Mouse (Mus musculus) mesoderm, embryonic 11.5 days (tissue): ENCODE measurements around the gene Mlycd.
A peak's percentile ranks its signal among the peaks of the same experiment; 100 is the strongest.

Experiments used
- DNase-seq: peaks from one replicate; pipeline ENCODE4 v3.0.0-alpha.2; 2012; ENCODE audit warnings: low read depth, low spot score

Gene Mlycd

DNA sequence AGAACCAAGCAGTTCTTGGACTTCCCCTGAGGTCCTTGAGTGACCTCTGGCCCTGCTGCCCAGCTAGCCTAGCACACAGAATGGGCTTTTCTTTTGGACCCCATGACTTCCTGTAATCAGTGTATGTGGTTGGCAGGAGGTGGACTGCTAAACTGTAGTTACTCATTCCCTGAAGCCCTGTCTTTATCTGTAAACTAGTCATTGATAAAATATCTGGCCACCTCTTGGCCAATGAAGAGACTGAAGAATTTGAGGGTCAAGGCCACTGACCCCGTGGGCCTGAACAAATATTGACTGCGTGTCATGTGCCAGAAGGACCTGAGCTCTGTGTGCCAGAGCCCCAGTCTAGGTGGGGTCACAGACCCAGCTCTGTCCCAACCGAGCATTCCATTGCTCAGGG, 37.7 kb downstream of the Mlycd start:
- DNase-seq, result no peak

DNA sequence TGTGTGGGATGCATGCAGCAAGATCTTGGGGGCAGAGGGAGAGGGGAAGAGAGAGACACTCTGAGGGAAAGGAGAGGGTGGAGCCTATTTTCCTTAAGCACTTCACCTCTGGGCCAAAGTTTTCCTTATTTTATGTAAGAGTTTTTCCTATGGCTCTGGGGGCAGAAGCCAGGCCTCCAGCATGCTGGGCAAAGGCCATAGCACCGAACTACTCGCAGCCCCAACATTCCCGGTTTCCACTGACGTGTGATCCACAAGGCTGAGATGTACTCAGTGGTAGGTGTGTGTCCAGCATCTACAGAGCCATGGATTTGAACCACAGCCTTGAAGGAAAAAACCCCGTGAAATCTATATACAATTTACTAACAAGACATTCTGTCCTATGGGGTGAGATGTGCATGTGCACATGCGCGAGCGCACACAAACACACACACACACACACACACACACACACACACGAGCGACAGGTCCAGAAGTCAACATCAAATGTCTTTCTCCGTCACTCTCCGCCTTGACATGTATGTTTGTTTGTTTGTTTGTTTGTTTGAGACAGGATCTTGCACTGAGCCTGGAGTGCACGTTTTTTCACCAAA, 39.0 kb downstream of the Mlycd start, which contains the start of gene Osgin1:
Gene Osgin1 (plus strand): TSS at position 543 of the 593 bp plus-strand sequence.
- DNase-seq, result no peak

DNA sequence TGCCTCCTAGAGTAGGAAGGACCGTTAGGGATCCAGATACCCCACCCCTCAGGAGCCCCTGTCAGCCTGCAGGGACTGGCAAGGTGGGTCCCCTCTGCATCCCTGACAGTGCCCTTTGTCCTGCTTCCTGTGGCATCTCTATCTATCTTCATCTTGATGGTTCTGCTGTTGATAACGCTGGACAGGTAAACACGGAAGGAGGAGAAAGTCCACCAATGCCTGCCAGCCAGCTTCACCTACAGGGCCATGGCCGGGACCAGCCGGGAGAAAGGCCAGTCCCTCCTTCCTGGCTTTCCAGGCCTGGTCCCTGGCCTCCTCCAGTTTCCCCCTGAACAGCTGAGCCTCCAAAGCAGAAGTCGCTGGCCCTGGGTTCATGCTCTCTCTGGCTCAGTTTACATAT, 39.9 kb downstream of the Mlycd start:
- DNase-seq, result no peak

DNA sequence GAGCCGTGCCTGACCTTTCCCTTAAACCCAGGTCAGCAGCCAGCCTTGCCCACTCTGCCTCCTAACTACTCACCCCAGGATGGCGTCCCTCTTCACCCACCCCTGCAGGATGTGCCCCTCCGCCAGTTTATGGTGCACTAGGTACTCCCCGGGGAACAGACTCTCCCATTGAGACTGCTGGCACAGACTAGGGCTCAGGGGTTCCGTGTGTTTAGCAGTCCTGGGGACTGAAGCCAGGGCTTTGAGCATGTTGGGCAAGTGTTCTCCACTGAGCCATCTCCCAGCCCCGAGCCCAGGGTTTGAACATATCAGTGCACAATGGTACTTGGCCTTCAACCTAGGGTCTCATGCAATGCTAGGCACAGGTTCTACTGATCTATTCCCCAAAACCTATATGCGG, 40.8 kb downstream of the Mlycd start:
- DNase-seq, result no peak

DNA sequence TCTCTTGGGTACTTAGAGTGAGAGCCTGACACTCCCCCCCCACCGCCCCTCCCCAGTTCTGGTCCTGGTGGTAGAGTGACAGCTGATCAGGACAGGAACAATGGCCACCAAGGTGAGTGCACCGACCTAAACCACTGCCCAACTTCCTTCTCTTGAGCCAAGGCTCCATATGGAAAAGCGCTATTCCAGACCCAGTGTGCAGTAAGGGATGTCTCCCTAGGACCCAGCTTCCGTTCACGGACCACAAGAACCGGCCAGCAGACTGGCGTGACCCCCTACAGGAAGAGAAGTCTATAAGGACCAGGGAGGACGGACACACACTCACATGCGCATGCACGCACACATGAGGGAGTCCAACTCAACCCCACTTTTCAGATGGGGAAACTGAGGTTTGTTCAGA, 41.7 kb downstream of the Mlycd start:
- no peak for DNase-seq

DNA sequence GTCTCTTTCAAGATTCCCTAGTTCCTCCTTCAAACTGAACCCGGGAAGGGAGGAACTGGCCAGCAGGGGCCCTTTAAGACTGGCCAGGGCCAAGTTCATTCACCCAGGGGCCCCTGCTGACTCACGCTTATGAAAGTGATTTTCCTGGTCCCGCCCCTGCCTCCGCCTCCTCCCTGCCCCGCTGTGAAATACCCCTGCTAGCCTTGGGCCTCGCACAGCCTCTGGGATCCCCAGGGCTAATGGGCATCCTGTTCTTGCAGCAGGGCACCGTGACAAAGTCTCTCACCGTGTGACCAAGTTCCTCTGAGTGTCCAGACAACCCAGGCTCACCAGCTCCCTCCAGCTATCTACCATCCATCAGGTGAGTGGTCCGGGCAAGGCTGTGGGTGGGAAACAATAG, 42.3 kb downstream of the Mlycd start:
- no peak for DNase-seq

DNA sequence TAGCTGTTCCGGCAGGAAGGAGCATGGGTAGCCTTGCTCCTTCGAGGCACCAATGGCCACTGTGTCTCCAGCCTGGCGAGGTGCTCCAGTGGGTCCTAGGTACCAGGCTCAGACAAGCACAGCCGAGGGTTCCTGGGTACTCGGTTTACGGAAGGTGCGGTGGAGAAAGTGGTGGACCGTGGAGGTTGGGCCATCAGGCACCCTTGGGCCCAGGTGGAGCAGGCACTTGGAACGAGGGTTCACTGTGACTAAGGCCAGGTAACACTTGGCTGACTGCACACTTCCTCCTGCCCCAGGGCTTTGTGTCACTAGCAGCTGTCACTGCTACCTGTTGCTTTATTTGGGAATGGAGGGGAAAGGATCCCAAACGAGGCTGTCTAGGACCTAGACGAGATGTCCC, 42.8 kb downstream of the Mlycd start:
- DNase-seq, result no peak

DNA sequence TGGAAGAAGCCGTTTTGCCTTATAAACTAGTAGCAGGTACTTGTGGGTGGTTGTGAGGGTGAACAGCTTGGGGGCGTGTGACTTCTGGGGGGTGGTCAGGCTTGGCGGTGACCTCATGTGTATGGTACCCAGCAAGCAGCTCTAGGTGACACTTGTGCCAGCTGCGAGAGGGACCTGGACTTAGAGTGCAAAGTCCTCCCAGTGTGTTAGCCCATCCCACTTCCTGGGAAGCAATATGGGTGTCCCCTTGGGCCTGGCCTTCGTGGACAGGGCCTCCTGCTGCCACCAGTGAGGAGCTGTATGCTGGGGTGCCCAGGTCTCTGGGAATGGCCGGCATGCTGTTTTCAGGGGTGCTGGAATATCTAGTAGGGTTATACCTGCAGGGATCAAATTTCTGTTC, 44.2 kb downstream of the Mlycd start:
- no peak for DNase-seq

DNA sequence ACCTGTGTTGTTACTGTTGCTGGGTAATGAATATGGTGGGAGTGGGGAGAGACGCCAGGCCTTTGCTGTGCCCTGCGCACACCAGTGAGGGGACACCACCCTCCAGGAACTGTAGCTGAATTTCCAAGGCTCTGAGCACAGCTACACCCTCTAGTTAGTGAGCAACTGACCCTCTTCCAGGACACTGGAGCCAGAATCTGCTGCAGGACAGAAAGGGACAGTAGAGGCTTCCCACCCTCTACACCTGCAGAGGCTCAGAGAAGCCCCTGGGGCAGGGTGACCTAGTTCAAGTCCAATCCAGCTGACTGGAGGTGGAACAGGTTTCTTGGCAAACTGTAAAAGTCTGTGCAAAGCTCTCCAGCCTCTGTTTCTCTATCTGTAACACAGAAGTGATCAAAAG, 44.7 kb downstream of the Mlycd start:
- no peak for DNase-seq

DNA sequence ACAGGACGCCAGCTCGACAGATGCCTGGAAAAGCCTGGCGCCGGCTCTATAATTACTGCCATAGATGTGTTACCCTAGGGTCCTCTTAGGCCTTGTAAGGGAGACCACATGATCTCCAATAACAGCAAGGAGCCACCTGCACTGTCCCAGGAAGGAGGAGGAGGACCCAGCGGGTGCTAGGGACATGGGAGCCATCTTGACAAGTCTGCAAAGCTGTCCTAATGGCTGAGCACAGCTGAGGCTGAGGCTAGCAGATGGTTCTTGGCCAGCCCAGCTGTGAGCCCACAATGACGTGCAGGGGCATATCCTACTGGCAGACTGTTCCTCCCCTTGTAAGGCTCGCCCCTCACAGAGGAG, 45.2 kb downstream of the Mlycd start:
- peak; percentile 43 for DNase-seq

DNA sequence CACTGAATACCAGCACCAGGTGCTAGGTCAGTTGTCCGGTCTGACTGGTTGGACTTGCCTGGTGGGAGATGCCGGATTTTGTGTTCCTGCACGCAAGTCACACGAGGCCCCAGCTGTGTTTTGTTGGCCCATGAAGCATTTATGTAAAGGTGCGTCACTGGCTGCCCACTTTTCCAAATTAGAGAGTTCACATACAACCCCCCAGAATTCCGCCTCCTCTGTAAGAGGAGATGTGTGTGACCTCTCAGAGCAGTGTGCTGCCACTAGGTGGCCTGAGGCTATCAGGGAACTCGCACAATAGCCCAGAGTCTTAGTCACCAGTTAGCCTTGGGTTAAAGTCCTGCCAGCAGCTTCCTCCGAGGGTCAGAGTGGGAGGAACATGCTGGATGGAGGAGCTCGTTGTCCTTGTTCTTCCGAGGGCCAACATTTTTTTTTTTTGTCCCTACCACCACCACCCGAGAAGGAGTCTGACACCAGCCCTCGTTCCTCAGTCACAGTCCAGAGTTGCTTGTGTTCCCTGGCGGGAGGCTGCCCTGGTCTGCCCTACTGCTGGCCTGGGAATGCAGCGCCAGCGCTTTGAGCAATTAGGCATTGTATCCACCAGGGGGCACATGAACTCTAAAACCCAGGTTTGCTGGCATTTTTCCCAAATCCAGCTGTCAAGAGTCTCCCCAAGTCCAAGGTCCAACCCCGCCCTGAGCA, 45.7 kb downstream of the Mlycd start:
- peak; percentile 91 for DNase-seq

DNA sequence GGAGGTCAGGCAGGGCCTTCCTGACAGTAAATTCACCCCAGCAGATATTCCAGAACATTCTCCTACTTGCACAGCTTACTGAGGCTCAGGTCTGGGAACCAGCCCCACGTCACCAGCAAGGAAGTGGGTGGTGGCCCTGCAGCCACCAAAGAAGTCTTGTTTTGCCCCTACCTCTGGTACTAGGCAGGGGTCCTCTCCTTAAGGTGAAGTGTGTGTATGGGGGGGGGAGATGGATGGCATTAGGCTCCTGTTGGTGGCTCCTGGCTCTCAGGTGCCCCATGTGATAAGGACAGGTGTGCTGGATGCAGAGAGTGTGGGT, 46.2 kb downstream of the Mlycd start:
- DNase-seq, result no peak

DNA sequence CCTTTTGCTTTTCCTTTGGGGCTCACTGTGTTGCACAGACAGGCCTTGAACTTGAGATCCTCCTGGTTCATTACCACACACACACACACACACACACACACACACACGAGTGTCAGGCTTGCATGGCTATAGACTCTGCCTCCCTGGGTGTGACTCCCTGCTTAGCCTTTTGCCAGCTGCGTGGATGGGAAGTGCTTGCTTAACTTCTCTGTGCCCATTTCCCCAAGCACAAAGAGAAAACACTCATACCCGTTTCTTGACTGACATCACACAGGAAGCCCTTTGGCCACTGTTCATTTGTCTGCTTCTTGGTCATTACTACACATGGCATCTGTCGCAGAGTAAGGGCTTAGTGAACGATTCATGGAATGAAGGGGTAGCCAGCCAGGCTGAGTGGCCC, 47.3 kb downstream of the Mlycd start:
- no peak for DNase-seq

DNA sequence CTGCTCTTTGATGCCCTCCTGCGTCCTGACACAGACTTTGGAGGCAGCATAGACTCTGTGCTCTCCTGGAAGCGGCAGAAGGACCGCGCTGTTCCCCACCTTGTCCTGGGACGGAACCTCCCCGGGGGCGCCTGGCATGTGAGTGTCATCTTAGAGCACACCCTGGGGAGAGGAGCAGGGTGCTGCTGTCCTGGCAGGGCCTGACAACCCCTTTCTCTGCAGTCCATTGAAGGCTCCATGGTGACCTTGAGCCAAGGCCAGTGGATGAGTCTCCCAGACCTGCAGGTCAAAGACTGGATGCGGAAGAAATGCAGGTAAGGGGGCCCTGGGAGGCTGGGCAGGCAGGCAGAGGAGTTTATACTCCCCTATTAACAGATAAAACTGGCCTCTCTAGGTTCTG, 48.3 kb downstream of the Mlycd start:
- DNase-seq, result no peak

DNA sequence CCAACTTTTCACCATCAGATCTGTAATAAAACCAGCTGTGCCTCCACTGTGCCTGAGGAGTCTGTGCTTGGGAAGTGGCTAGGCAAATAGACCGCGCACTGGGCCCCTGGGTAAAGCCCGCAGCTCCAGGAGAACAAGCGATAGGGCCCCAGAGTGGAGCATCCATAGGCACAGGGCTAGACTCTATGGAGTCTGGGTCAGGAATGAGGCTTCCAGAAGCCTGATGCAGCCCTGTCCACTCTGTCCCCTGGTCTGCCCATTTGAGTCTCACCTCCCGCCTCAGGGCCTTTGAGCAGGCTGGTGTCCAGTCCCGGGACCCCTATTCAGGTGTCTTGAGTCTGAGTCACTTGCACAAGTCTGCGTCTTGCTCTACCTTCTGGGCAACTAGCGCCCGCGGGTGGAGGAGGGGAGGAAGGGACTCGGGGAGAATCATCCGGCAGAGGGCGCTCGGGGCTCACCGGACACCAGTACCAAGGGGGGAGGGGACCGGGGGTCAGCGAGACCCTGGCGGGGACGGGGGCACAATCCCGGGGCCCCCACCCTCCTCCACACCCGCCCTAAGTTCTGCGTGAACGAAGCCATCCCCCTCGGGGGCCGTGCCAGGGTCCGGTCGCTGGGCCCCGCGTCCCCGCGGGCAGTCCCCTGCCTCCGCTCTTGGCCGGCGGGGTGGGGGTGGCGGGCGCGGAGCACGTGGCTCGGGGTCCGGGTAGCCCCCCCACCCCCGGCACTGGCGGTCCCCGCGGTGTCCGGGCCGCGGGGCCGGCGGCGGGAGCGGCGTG, 51.7 kb downstream of the Mlycd start, which contains the start of gene Necab2:
Gene Necab2 (plus strand): TSS at position 509 of the 779 bp plus-strand sequence.
- peak; percentile 90 for DNase-seq

DNA sequence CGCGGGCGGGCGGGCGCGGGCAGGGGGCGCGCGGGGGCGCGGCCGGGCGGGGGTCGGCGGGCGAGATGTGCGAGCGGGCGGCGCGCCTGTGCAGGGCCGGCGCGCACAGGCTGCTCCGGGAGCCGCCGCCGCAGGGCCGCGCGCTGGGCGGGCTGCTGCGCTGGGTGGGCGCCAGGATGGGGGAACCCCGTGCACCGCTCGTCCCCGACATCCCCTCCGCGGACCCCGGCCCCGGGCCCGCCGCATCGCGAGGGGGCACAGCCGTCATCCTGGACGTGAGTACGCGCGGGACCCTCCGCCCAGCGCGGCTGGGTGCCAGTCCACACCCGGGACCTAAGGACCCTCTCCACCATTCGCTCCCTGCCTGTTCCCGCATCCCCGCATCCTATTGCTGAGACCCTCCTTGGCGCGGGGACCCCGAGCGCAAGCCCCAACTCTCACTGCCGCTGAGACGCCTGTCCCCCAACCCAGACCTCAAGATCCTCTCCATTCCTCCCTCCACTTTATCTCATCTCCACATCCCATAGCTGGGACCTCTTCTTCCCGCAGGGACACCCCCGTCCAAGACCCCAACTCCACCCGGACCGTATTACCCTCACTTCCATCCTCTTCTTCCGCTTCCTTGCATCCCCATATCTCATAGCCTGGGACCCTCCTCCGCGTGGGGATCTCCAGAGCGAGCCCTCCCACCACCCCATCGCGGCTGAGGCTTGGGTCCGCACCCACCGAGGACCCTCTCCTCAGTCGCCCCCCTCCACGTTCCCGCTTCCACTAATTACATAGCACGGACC, 52.5 kb downstream of the Mlycd start:
- DNase-seq, result peak; percentile 19

DNA sequence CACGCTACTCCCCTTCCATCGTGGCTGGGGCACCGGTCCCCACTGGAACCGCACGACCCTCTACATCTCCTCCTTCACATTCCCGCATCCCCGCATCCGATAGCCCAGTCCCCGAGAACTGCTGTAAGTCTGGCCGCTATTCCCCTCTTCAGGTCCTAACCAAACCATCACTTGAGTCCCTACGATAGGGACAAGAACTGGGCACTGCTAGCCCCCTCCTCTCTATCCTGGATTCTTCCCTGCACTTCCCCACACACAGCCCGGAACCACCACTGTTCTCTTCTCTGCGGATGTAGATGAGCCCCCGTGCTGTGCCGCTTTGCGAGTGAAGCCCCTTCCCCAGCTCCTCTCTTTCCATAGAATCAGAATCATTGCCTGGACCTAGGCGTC, 53.1 kb downstream of the Mlycd start:
- DNase-seq, result no peak

DNA sequence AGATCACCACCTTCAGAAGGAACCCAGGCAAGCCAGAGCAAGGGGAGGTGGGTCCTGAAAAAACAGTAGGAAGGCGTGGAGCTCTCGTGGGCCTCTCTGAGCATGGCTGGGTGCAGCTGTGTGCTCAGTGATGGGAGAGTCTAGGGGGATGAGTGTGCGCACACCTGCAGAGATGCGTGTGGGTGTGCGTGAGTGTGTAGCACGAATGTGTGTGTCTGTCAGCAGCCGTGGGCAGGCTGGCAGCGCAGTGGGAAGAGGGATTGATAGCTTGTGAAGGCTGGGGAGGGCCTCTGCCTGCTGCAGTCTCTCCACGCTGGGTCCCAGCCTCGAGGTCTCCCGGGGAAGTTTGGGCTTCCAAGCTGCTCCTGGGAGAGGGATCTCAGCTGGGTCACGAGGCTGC, 54.9 kb downstream of the Mlycd start:
- no peak for DNase-seq

DNA sequence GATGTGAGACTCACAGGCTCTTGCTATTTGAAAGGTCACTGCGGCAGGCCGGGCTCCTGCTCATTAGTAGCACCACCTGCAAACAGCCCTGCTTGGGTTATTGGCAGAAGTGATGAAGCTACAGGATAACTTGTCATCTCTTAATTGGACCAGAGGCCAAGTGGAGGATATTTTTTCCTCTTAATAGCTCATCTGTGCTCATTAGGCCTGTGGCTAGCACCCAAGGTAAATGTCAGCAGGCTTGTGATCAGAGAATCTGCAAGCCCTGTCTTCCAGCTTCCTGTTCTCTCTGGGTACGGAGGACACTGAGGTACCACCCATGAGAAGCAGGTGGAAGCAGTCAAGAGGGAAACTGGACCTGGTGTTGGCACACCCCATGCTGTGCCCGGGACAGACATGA, 56.5 kb downstream of the Mlycd start:
- no peak for DNase-seq

DNA sequence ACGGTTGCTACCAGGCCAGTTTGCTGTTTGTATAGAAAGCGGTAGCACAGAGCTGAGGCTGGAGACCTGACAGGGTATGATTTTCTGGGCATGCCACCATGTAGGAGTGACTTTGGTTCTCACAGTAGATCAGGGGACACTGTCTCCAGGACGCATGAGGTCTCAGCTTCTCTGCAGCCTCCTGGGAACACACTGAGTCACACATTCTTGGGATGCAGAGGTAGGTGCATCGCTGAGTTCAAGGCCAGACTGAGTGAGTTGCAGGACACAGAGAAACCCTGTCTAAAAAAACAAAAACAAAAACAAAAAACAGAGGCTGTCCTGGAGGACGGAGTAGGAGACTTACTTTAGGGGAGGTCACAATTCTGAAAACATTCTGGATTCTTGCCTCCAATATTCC, 58.2 kb downstream of the Mlycd start:
- DNase-seq, result no peak

DNA sequence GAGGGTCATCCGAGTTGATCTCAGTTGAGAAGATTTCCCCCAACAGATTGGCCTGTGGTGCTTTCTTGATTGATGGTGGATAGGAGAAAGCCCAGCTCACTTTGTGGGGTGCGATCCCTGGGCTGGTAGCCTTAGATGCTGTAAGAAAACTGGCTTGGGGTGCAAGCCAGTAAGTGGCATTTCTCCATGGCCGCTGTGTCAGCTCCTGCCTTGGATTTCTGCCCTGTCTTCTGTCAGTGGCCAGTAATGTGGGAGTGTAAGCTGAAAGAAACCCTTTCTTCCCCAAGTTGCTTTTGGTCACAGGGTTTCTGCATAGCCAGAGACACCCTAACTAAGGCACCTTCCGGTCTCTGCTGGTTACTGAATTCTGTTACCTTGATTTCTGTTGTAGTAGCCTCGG, 61.4 kb downstream of the Mlycd start:
- DNase-seq, result no peak

DNA sequence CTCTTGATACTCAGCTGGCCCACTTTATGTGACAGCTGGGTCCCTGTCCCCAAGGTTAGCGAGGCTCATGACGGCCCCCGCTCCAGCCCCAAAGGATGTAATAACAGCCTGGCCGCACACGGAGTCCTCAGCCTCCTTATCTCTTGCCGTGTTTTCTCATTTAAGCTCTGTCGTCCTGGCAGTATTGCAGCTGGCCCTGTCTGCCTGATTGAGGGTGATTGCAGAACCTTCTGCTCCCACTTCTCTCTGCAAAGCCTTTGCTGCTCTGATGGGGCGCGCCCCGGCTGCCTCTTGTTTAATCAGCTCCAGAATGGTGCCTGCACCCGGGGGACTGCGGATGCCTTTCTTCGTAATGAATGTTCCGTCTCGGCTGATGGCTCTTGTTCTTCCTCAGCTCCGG, 65.0 kb downstream of the Mlycd start:
- DNase-seq, result peak; percentile 51
